ENCODE assay signal across 12 mouse cellular contexts in the genomic region with DNA sequence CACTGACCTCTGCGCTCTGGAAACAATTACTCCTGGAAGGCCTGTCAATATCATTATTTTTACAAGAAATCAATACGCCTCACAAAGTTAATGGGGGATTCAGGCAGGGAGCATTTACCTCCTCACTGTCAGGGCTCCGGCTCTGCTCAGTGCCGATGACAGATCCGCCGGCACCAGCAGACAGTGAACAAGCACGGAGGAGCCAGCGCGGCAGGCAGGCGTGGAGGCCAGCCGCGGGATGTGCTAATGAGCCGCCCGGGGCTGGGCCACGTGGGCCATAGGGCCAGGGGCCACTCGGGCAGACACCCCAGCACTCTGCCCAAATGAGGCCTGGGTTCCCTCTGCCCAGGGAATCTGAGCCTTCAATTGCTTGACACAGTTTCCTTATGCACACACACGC. TPM values are rescaled to one million over a fixed set of nuclear protein-coding genes. Genes with fewer than 3 reads are reported as not detected.
A peak's percentile ranks its signal among the peaks of the same experiment; 100 is the strongest.
DNase-seq lines count a peak whose midpoint lies in the region; ATAC-seq and TF ChIP-seq lines count a peak whose summit lies in the region.
"Had no signal": no experiment of that assay in that cellular context is flagged by ENCODE, and none has a peak within 500 bp of the region (broad histone marks: within the 10 kb centered on the region; RNA-seq: fewer than 3 reads in every experiment).

No protein-coding gene starts in this region.

- WGBS in forebrain, embryonic 12.5 days, result 17% methylated on average over 17 of the region's 17 CpGs
- WGBS in forebrain, embryonic 15.5 days, result 15% methylated on average over 17 of the region's 17 CpGs
- 14% methylated on average over 17 of the region's 17 CpGs for WGBS in embryonic facial prominence, embryonic 15.5 days
- 22% methylated on average over 17 of the region's 17 CpGs for WGBS in limb, embryonic 15.5 days

- peak; percentile 79 for ATAC-seq in forebrain, embryonic 12.5 days (ENCODE audit: low FRiP score)
- no peak for ATAC-seq in forebrain, embryonic 15.5 days (replicated peaks)
- ATAC-seq in embryonic facial prominence, embryonic 15.5 days (ENCODE audit: insufficient number of reproducible peaks, low FRiP score, low TSS enrichment, low read depth), result 0 out of 2 replicates have a peak, but pooled peaks have one; percentile 20
- ATAC-seq in limb, embryonic 15.5 days (ENCODE audit: insufficient number of reproducible peaks, low FRiP score, low TSS enrichment, low read depth), result no peak
- ATAC-seq in erythroblast, adult 5-6 weeks (replicated peaks; ENCODE audit: low FRiP score, poor library complexity, severe bottlenecking), result no peak
- ATAC-seq: Patski had no signal

- no peak for TF ChIP-seq CTCF in E14TG2a.4 (conservative IDR thresholded peaks at IDR 0.05; ENCODE audit: low read length)

- H3K4me2 ChIP-seq in forebrain, embryonic 12.5 days, result peak overlapping the region; percentile 25; the same call in 1 of the 2 replicates
- H3K4me2 ChIP-seq in forebrain, embryonic 15.5 days (replicated peaks), result no peak overlapping the region
- H3K4me2 ChIP-seq in embryonic facial prominence, embryonic 15.5 days (replicated peaks), result peak overlapping the region; percentile 19; the same call in 1 of the 2 replicates
- H3K4me2 ChIP-seq in limb, embryonic 15.5 days, result peak overlapping the region; percentile 25
- H3K4me2 ChIP-seq: liver, embryonic 13.5 days had no signal

- DNase-seq in adrenal gland, postnatal 36 days, result no peak
- DNase-seq in layer of hippocampus, postnatal 36 days, result no peak
- DNase-seq: heart, postnatal 10 days; liver, embryonic 13.5 days had no signal

- peak overlapping the region; percentile 38; the same call in 1 of the 2 replicates for H3K27ac ChIP-seq in forebrain, embryonic 12.5 days
- no peak overlapping the region for H3K27ac ChIP-seq in forebrain, embryonic 15.5 days (replicated peaks)
- 0 out of 2 replicates have a peak overlapping the region, but pooled peaks have one; percentile 3 for H3K27ac ChIP-seq in embryonic facial prominence, embryonic 15.5 days (replicated peaks)
- H3K27ac ChIP-seq in limb, embryonic 15.5 days, result peak overlapping the region; percentile 24
- H3K27ac ChIP-seq: liver, embryonic 13.5 days had no signal

- no peaks in the 10 kb centered on the region for H3K36me3 ChIP-seq in forebrain, embryonic 12.5 days (replicated peaks)
- no peaks in the 10 kb centered on the region for H3K36me3 ChIP-seq in forebrain, embryonic 15.5 days
- H3K36me3 ChIP-seq in E14TG2a.4 (ENCODE audit: insufficient read depth, low read length), result no peaks in the 10 kb centered on the region
- no peaks in the 10 kb centered on the region for H3K36me3 ChIP-seq in embryonic facial prominence, embryonic 15.5 days
- no peaks in the 10 kb centered on the region for H3K36me3 ChIP-seq in limb, embryonic 15.5 days
- H3K36me3 ChIP-seq: liver, embryonic 13.5 days had no signal

- no peak overlapping the region; the same call in 1 of the 2 replicates for H3K9ac ChIP-seq in forebrain, embryonic 12.5 days
- no peak overlapping the region for H3K9ac ChIP-seq in forebrain, embryonic 15.5 days (replicated peaks)
- 0 out of 2 replicates have a peak overlapping the region, but pooled peaks have one; percentile 4 for H3K9ac ChIP-seq in embryonic facial prominence, embryonic 15.5 days
- no peak overlapping the region for H3K9ac ChIP-seq in limb, embryonic 15.5 days
- H3K9ac ChIP-seq: liver, embryonic 13.5 days had no signal

- no peaks in the 10 kb centered on the region for H3K9me3 ChIP-seq in forebrain, embryonic 12.5 days
- H3K9me3 ChIP-seq in forebrain, embryonic 15.5 days, result no peaks in the 10 kb centered on the region
- H3K9me3 ChIP-seq in E14TG2a.4 (ENCODE audit: low read length), result no peaks in the 10 kb centered on the region
- H3K9me3 ChIP-seq in embryonic facial prominence, embryonic 15.5 days (replicated peaks), result no peaks in the 10 kb centered on the region
- no peaks in the 10 kb centered on the region for H3K9me3 ChIP-seq in limb, embryonic 15.5 days
- H3K9me3 ChIP-seq: liver, embryonic 13.5 days had no signal

- peaks cover 58% of the 10 kb centered on the region for H3K4me1 ChIP-seq in forebrain, embryonic 12.5 days
- peaks cover 6% of the 10 kb centered on the region; the same call in 1 of the 2 replicates for H3K4me1 ChIP-seq in forebrain, embryonic 15.5 days
- peaks cover 9% of the 10 kb centered on the region; the same call in 1 of the 2 replicates for H3K4me1 ChIP-seq in E14TG2a.4 (replicated peaks; ENCODE audit: low read depth, low read length)
- H3K4me1 ChIP-seq in embryonic facial prominence, embryonic 15.5 days, result peaks cover 54% of the 10 kb centered on the region
- peaks cover 54% of the 10 kb centered on the region for H3K4me1 ChIP-seq in limb, embryonic 15.5 days
- H3K4me1 ChIP-seq: liver, embryonic 13.5 days had no signal

- peaks cover 48% of the 10 kb centered on the region for H3K27me3 ChIP-seq in forebrain, embryonic 12.5 days
- peaks cover 70% of the 10 kb centered on the region for H3K27me3 ChIP-seq in forebrain, embryonic 15.5 days
- H3K27me3 ChIP-seq in E14TG2a.4 (ENCODE audit: insufficient read depth, low read length), result peaks cover 55% of the 10 kb centered on the region
- H3K27me3 ChIP-seq in embryonic facial prominence, embryonic 15.5 days, result no peaks in the 10 kb centered on the region; the same call in 1 of the 2 replicates
- H3K27me3 ChIP-seq in limb, embryonic 15.5 days, result no peaks in the 10 kb centered on the region

- H3K4me3 ChIP-seq in forebrain, embryonic 12.5 days (replicated peaks), result no peak overlapping the region
- no peak overlapping the region for H3K4me3 ChIP-seq in forebrain, embryonic 15.5 days
- H3K4me3 ChIP-seq in E14TG2a.4 (replicated peaks; ENCODE audit: low read length), result peak overlapping the region; percentile 35
- 0 out of 2 replicates have a peak overlapping the region, but pooled peaks have one; percentile 2 for H3K4me3 ChIP-seq in embryonic facial prominence, embryonic 15.5 days (replicated peaks)
- H3K4me3 ChIP-seq in limb, embryonic 15.5 days, result no peak overlapping the region
- H3K4me3 ChIP-seq: liver, embryonic 13.5 days had no signal

RNA-seq across cellular contexts. Expression of a gene that starts 47.7 kb away (rescaled TPM):
- 3.4 and 6.4 TPM in 2 replicates for polyA plus RNA-seq in forebrain, embryonic 12.5 days (2016; fragmentation: Nextera tagmentation; extraction: Ambion mirVana)
- polyA plus RNA-seq in forebrain, embryonic 15.5 days (2015; fragmentation: Nextera tagmentation; extraction: Ambion mirVana), result 0.80 and 0.83 TPM in 2 replicates
- 6.4 and 6.7 TPM in 2 replicates for polyA plus RNA-seq in embryonic facial prominence, embryonic 15.5 days (2015; fragmentation: Nextera tagmentation; extraction: Ambion mirVana)
- polyA plus RNA-seq in limb, embryonic 15.5 days (2015; fragmentation: Nextera tagmentation; extraction: Ambion mirVana), result 4.7 and 8.1 TPM in 2 replicates
- total RNA-seq in adrenal gland, postnatal 36 days (2021), result 1 to 10 TPM; 4.2 to 4.8 TPM
- 0.84 TPM in 1 of 2 replicates, not detected in the other for total RNA-seq in erythroblast, adult 5-6 weeks (2015; ENCODE audit: low replicate concordance)
- total RNA-seq in erythroblast, adult 5-6 weeks (2017; ENCODE audit: low replicate concordance), result 0.17 TPM in 1 of 2 replicates, not detected in the other
- under 1 TPM; 0.38 to 0.60 TPM for total RNA-seq in layer of hippocampus, postnatal 36 days (2021)
- total RNA-seq: megakaryocyte-erythroid progenitor cell, adult 5-6 weeks had no signal

Comparison
In these comparisons a context has a peak if more than half of its experiments do, and no peak if none do; other contexts are left out.
1. ATAC-seq: peak in forebrain, embryonic 12.5 days (single experiment) and embryonic facial prominence, embryonic 15.5 days (single experiment); none in forebrain, embryonic 15.5 days (single experiment), limb, embryonic 15.5 days (single experiment) and erythroblast, adult 5-6 weeks (single experiment).
2. H3K4me3 ChIP-seq: peak in E14TG2a.4 (single experiment) and embryonic facial prominence, embryonic 15.5 days (single experiment); none in forebrain, embryonic 12.5 days (single experiment), forebrain, embryonic 15.5 days (single experiment) and limb, embryonic 15.5 days (single experiment).